Mouse (Mus musculus) liver (tissue): ENCODE data around the gene Vegfc.

Experiments
- DNase-seq: peaks from one replicate; pipeline ENCODE4 v3.0.0-alpha.2; 2020; ENCODE audit warnings: mixed read lengths

Gene Vegfc

GRCm38 (mm10) chr8:54216250-54216649 lies 138.8 kb downstream of the Vegfc start:
- DNase-seq, result no peak

GRCm38 (mm10) chr8:54228801-54229204 lies 151.4 kb downstream of the Vegfc start:
- DNase-seq, result no peak

- DNase-seq, result no peak
Observed at GRCm38 (mm10) chr8:54230638-54231037, 153.2 kb downstream of the Vegfc start.

GRCm38 (mm10) chr8:54233316-54233715 lies 155.9 kb downstream of the Vegfc start:
- no peak for DNase-seq
